Mouse (Mus musculus) MN1 (cell line): ENCODE measurements at regions not wholly inside any gene's neighbourhood (a gene's known extent, or its start where the extent isn't known, plus 50 kb on each side); places are given as distances from the start of the nearest gene placed in this dataset.
A peak's percentile ranks its signal among the peaks of the same experiment; 100 is the strongest.

ENCODE experiments used
- DNase-seq: peaks from one replicate; pipeline ENCODE4 v3.0.0-alpha.2; 2016; ENCODE audit warnings: low spot score

DNA sequence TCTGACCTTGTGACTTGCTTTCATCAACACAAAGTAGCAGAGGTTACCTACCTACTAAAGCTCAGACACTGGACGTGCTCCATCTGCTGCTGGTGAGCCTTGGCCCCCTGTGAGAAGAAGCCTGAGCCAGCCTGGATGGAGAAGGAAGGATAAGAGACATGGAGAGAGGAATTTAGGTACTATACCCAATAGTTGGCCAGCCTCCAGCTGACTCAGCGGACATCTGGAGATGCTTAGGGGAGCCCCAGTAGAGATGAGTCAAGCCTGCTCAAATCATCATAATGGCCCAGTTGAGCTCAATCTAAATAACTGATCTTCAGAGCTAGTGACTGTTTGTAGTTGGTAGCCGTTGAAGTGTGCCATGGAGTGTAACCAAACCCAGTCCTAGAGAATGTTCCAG, 53.7 kb upstream of the Ripply2 start:
- DNase-seq: peak; percentile 89

DNA sequence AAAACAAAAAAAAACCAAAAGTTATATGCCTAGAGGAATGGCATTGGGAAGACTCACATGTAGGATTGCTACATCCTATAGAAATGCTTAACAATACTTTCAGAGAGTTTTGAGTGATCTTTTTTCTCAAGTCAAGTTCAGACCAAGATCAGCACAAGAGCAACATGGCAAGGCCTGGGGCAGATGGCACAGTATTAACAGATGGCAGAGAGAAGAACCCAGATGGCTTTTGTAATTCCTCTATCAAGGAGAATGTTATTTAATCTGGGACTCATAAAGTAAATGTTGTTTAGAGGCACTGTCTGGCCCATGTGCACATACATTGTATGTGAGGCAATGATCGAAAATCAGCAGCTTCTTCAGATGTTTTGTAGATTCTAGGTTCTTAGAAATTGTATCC, 58.3 kb upstream of the Ripply2 start:
- no peak for DNase-seq

GRCm38 (mm10) chr9:86955720-86956119, 59.6 kb upstream of the Ripply2 start:
- DNase-seq: no peak

DNA sequence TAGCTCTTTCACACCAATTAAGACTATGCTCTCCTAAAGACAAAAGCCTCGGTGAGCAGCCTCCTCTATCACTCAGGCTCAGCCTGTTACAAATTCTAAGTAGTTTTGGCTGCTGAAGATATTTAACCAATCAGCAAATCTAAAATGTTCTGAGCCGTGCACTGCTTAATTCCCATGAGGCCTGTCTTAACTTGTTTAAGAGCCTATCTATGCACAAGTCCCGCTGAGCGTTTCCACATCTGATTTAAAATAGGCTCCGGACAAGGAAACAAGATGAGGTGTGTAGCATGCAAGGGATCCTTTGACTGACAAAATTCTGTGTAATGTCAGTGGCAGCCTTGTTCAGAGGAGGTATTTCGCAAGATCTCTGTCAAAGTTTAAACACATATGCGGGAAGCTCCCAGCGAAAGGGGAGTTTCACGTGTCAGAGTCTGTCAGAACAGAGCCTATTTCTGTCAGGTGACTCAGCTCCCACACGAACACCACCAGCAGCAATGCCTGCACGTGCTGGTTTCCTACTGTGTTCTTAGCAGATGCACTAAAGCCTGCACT, 63.3 kb upstream of the Ripply2 start:
- peak; percentile 56 for DNase-seq

DNA sequence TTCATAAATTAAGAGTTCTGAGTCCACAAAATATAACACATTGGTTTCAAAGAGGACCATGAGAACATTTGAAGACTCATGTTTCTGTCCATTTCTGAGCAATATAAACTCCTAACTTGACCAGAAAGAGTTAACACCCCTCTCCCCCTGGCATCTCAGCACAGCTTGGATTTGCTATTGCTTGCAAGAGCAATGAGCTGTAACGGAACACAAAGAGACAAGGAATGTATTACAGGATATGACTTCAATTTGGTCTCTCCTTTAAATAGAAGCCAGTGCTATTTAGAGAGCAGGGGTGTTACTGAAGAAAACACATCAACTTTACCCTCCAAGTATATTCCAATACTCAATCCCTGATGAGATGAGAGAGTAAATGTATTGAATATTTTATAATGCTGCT, 65.5 kb upstream of the Ripply2 start:
- no peak for DNase-seq

GRCm38 (mm10) chr9:86931196-86931595, 50.7 kb upstream of the Snap91 start:
- DNase-seq: no peak
